Mouse (Mus musculus): ENCODE measurements around the gene Rif1. TPM values are rescaled to one million over a fixed set of nuclear protein-coding genes. Genes with fewer than 3 reads are reported as not detected.
A peak's percentile ranks its signal among the peaks of the same experiment; 100 is the strongest.

Rif1 gene
- 4.9 and 5.3 TPM in 2 replicates for polyA plus RNA-seq (2012; ENCODE audit: insufficient read depth, insufficient read length, missing spikeins)

DNA sequence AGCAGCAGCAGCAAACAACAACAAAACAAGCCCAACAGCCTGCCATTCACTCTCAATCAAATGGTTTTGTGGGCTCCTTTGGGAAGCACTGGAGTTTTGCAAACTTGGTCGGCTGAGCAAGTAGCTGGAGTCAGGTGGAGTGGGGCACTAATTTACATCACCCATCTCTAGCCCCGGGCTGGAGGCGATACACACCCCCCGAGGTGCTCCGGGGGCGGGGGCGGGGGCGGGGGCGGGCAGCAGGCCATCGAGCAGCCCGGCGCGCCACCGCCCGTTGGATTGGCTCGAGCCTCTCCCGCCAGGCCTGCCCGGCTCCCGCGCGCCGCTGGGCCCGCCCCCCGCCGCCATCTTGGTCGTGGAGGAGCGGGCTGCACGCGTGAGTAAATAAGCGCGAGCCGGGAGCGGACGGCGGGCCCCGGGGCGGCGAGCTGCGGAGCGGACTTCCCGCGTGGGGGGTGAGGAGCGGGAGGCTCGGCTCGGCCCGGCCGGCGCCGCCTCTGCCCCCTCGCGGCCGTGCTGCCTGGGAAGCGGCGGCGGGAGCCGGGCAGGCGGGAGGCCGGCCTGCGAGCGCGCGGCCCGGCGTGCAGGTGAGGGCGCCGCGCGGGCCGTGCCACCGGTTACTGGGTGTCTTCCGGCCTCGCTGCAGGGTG, at the start of gene Rif1:
TSS of gene Rif1 (plus strand) at position 342 of the 650 bp plus-strand sequence.
- Histone ChIP-seq H3K4me1 (ENCODE audit: control insufficient read depth, insufficient read depth, insufficient read length, low read length) (no peaks in the 10 kb centered on the region; the same call in 1 of the 2 replicates), H3K27ac (replicated peaks; ENCODE audit: low read depth, low read length) (no peak within 1 kb of the TSS), H3K4me3 (ENCODE audit: insufficient read depth, low read depth, low read length) (peak within 1 kb of the TSS; percentile 100)

DNA sequence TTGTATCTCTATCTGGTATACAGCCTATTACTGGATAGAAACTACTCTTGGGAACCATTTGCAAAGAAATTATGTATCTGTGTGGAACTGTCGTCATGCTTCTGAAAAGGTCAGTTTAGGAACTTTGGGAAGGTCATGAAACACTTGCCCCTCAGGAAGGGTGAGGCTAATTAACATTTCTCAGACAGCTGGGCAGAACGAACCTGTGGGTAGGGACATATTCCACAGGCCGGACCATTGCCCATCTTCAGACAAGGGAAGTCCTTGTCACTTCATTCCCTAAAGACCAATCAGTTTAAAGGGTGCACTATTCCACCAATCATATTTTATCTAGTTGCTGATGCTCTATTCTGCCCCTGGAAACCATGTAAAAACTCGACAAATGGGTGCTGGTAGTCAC, 45.6 kb upstream of the Rif1 start:
- Histone ChIP-seq H3K27ac (replicated peaks; ENCODE audit: low read depth, low read length) (no peak overlapping the region), H3K4me3 (ENCODE audit: insufficient read depth, low read depth, low read length) (no peak overlapping the region), H3K4me1 (ENCODE audit: control insufficient read depth, insufficient read depth, insufficient read length, low read length) (no peaks in the 10 kb centered on the region)

DNA sequence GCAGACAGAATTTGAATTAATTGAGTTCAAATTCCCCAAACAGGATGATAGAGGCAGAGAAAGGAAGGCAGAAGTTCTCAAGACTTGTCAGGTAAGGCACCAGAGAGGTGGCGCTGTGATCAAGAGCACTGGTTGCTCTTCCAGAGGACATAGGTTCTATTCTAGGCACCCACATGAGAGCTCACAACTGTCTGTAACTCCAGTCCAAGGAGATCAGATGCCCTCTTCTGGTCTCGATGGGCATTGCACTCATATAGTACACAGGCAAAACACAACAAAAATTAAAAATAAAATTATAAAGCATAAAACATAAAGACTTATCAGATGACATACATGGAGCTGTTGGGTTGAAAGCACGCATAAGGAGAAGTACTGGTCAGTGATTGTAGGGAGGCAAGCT, 43.2 kb upstream of the Rif1 start:
- H3K4me1 ChIP-seq (ENCODE audit: control insufficient read depth, insufficient read depth, insufficient read length, low read length), result no peaks in the 10 kb centered on the region
- no peak overlapping the region for H3K27ac ChIP-seq (replicated peaks; ENCODE audit: low read depth, low read length)
- H3K4me3 ChIP-seq (ENCODE audit: insufficient read depth, low read depth, low read length), result no peak overlapping the region

DNA sequence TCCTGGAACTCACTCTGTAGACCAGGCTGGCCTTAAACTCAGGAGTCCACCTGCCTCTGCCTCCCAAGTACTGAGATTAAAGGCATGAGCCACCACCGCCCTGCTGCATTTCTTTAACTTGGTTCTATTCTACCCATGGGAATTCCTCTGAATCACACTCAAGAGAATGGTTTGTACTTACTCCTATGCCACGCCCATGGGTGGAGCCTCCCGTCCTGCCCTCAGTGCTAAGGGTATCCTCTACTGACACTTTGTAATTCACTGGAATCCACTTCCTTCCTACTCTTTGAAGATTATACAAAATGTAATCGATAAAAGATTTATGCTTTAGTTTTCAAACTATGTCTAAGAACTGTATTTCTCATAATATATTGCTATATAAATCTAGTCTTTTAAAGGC, 41.1 kb upstream of the Rif1 start:
- Histone ChIP-seq H3K4me1 (ENCODE audit: control insufficient read depth, insufficient read depth, insufficient read length, low read length) (no peaks in the 10 kb centered on the region), H3K27ac (replicated peaks; ENCODE audit: low read depth, low read length) (no peak overlapping the region), H3K4me3 (ENCODE audit: insufficient read depth, low read depth, low read length) (no peak overlapping the region)

DNA sequence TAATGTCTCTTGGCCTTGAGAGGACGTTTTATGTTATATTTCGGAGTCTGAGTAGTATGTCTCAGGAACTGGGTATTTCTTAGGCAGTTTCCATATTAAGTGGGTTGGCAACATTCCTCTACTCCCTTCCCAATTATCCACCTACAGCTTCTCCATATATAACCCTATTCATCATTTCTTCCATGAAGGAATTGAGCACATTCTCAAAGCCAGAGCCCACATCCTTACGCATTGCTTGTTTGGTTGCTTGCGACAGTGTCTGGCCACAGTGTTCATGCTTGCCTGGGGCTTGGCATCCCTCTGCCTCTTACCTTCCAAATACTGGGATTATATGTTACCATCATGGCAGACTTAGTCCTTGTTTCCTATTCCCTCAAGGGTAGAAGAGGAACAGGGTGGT, 38.0 kb upstream of the Rif1 start:
- Histone ChIP-seq H3K4me3 (ENCODE audit: insufficient read depth, low read depth, low read length) (no peak overlapping the region), H3K4me1 (ENCODE audit: control insufficient read depth, insufficient read depth, insufficient read length, low read length) (no peaks in the 10 kb centered on the region), H3K27ac (replicated peaks; ENCODE audit: low read depth, low read length) (no peak overlapping the region)

DNA sequence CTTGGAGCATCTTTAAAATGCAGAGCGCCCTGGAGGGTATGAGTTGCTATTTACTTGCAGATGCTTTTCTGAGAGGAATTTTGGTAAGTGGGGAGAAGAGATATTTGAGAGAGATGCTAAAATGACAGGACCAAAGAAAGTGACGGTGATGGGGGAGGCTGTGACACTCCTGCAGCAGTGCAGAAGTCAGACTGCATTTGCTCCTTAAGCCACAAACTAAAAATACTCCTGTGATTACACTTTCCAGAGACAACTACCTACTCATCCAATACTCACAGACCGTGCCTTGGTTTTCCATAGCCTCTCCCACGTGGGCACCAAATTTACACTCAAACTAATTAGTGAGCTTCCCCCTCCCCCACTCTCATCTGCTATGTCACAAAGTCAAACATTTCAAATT, 37.5 kb upstream of the Rif1 start:
- Histone ChIP-seq H3K27ac (replicated peaks; ENCODE audit: low read depth, low read length) (no peak overlapping the region), H3K4me3 (ENCODE audit: insufficient read depth, low read depth, low read length) (no peak overlapping the region), H3K4me1 (ENCODE audit: control insufficient read depth, insufficient read depth, insufficient read length, low read length) (no peaks in the 10 kb centered on the region)

DNA sequence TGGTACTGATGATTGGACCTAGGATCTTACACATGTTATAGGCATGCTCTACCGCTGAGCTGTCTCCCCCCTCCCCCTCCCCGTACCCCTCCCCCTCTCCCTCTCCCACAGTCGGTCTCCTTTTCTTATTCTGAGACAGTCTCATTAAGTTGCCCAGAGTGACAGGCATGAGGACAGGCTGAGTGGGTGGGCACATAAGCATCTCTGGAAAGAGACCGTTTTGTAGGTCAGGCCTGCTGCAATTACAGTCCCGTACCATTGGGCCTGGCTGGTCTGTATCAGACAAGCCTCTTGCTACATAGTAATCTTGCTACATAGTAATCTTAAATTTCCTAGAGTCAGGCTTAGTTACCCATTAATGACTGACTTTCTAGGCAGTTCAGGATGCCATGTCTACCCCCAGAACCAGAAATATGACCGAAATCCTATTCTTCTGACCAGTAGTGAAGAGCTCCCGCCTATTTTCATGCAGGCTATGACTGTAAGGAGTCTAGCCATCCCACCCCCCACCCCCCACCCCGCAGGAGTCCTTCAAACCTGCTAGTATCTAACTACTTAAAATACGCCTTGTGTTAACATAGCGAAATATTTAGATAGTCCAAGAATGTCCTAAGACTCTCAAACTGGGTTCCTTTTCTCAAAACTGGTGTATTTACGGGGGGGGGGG, 35.6 kb upstream of the Rif1 start:
- no peak overlapping the region for H3K4me3 ChIP-seq (ENCODE audit: insufficient read depth, low read depth, low read length)
- no peaks in the 10 kb centered on the region for H3K4me1 ChIP-seq (ENCODE audit: control insufficient read depth, insufficient read depth, insufficient read length, low read length)
- H3K27ac ChIP-seq (replicated peaks; ENCODE audit: low read depth, low read length), result no peak overlapping the region

DNA sequence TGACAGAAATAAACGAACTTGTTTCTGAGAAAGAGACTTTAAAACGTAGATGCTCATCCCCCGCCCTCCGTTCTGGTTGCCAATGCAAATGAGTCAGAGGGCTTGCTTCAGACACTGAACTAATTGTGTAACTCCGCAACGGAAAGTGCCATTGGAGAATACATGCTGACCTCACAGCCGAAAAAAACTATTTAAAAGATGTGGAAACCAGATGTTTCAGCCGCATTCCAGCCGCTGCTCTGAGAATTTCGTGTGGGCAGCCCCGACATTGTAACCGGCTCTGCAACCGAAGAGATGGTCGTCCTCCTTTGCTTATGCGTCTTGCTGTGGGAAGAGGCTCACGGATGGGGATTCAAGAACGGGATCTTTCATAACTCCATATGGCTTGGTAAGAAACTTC, 34.8 kb upstream of the Rif1 start, which contains the start of gene Tnfaip6:
TSS of gene Tnfaip6 (plus strand) at position 128 of the 400 bp plus-strand sequence.
- Histone ChIP-seq H3K27ac (replicated peaks; ENCODE audit: low read depth, low read length) (no peak within 1 kb of the TSS), H3K4me3 (ENCODE audit: insufficient read depth, low read depth, low read length) (peak within 1 kb of the TSS; percentile 46), H3K4me1 (ENCODE audit: control insufficient read depth, insufficient read depth, insufficient read length, low read length) (no peaks in the 10 kb centered on the region)

DNA sequence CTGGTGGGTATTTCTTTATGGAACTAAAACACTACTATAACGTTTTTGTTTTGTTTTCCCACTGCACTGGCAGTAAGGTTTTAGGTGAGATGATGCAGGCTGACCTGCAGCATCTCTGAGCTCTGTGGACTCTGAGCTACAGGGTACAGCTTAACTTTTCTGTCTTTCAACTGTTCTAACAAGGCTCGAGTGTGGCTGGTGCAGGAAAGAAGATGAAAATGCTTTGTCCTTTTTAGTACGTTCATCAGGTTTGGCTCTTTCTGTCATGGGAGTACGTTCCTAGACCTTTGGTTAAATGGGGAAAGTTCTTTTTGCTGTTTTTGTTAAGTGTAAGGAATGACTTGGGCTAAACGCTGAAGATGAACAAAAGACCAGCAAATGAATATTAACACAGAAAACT, 34.1 kb upstream of the Rif1 start:
- Histone ChIP-seq H3K27ac (replicated peaks; ENCODE audit: low read depth, low read length) (no peak overlapping the region), H3K4me3 (ENCODE audit: insufficient read depth, low read depth, low read length) (peak overlapping the region; percentile 13; the same call in 1 of the 2 replicates), H3K4me1 (ENCODE audit: control insufficient read depth, insufficient read depth, insufficient read length, low read length) (no peaks in the 10 kb centered on the region; the same call in 1 of the 2 replicates)

DNA sequence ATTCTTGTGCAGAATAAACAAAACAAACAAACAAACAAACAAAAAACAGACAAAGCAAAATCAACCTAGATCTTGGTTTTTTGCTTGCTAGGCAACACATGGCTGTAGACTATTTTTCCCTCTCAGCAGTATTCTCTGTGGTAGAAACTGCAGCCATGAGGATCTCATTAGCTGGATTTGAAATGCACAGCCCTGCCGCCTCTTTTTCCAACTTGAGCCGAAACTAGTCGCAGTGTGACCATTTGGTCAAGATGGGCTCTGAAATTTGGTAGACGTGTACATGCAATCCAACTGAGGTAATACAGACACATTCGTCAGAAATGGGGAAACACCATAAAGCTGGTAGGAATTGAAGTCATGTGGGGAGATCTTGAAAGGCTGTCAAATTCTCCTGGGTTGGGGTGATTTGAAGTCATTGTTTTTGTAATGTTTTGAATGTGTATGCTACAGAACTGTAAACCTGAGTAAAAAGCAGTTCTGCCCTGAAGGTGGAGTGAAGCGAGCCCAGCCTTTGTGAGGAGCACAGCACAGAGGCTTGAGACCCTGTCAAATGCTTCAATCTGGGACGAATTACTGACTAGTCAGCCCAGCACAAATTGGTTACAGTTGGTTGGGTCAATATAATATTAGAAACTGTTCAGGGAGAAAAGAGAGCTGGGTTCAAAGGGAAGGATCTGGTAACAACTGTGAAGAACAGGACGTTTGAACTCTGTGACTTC, 33.4 kb upstream of the Rif1 start:
- Histone ChIP-seq H3K4me3 (ENCODE audit: insufficient read depth, low read depth, low read length) (no peak overlapping the region), H3K27ac (replicated peaks; ENCODE audit: low read depth, low read length) (no peak overlapping the region), H3K4me1 (ENCODE audit: control insufficient read depth, insufficient read depth, insufficient read length, low read length) (no peaks in the 10 kb centered on the region; the same call in 1 of the 2 replicates)

DNA sequence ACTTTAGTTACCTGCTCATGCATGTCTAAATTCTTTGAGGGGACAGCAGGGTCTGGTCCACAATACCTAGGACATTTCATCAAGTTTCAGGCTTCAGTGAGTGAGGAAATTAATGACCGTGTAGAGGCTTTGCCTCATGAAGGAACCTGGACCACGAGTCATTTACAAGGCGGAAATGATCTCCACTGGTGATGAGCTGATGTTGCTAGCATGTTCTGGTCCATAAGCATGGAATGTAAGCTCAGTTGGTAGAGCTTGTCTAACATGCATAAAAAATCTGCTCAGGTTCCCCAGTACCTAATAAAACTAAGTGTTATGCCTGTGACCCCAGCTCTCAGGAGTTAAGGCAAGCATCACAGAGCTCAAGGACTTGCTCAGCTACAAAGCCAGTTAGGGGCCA, 30.5 kb upstream of the Rif1 start:
- H3K4me3 ChIP-seq (ENCODE audit: insufficient read depth, low read depth, low read length), result no peak overlapping the region
- H3K27ac ChIP-seq (replicated peaks; ENCODE audit: low read depth, low read length), result no peak overlapping the region
- H3K4me1 ChIP-seq (ENCODE audit: control insufficient read depth, insufficient read depth, insufficient read length, low read length), result no peaks in the 10 kb centered on the region; the same call in 1 of the 2 replicates

DNA sequence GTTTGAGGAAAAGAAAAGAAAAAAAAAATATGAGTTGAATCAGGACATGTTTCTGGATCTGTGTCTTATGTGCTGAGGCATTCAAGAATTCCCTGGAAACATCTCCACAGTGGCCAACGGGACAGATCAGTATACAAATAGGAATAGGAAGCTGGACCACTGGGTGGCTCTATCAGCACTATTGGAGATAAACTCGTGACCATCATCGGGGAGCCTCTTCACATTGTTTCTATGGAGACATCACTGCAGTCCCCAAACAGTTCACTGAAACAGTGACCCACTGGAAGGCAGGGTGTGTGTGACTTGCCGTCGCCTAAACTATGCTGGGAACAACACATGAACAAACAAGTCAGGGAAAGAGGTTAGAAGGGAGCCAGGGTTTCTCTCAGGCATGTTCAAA, 29.9 kb upstream of the Rif1 start:
- Histone ChIP-seq H3K4me1 (ENCODE audit: control insufficient read depth, insufficient read depth, insufficient read length, low read length) (no peaks in the 10 kb centered on the region; the same call in 1 of the 2 replicates), H3K4me3 (ENCODE audit: insufficient read depth, low read depth, low read length) (no peak overlapping the region), H3K27ac (replicated peaks; ENCODE audit: low read depth, low read length) (no peak overlapping the region)

DNA sequence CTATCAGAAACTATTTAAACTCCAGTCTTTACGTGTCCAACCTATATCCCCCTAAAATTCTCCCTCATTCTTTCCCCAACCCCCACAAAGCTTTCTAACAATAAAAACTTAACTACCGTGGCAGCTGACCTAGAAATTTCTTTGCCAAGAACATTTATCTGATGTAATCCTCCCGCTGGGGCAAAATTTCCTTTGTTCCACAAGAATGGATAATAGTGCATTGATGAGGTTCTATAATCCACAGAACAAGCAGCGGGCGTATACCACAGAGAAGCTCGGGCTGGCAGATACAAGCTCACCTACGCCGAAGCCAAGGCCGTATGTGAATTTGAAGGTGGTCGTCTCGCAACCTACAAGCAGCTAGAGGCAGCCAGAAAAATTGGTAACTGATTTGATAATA, 29.1 kb upstream of the Rif1 start:
- Histone ChIP-seq H3K4me3 (ENCODE audit: insufficient read depth, low read depth, low read length) (no peak overlapping the region), H3K4me1 (ENCODE audit: control insufficient read depth, insufficient read depth, insufficient read length, low read length) (no peaks in the 10 kb centered on the region; the same call in 1 of the 2 replicates), H3K27ac (replicated peaks; ENCODE audit: low read depth, low read length) (no peak overlapping the region)

DNA sequence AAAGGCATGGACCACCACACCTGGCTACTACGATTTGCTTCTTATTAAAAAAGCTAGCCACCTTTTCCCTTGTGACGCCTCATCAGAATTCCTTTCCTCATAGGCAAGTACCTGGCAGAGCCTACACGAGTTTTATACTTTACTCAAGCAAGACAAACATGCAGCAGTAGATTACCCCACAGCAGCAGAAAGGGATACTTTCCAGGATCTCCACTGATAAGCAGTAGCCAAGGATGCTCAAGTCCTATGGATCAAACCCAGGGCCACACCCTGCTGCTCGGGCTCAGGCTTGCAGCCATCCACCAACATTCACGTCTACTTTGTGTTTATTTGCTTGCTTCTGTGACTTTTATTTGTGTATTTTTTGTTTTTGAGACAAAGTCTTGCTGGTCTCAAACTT, 26.6 kb upstream of the Rif1 start:
- no peak overlapping the region for H3K27ac ChIP-seq (replicated peaks; ENCODE audit: low read depth, low read length)
- H3K4me1 ChIP-seq (ENCODE audit: control insufficient read depth, insufficient read depth, insufficient read length, low read length), result no peaks in the 10 kb centered on the region; the same call in 1 of the 2 replicates
- no peak overlapping the region for H3K4me3 ChIP-seq (ENCODE audit: insufficient read depth, low read depth, low read length)

DNA sequence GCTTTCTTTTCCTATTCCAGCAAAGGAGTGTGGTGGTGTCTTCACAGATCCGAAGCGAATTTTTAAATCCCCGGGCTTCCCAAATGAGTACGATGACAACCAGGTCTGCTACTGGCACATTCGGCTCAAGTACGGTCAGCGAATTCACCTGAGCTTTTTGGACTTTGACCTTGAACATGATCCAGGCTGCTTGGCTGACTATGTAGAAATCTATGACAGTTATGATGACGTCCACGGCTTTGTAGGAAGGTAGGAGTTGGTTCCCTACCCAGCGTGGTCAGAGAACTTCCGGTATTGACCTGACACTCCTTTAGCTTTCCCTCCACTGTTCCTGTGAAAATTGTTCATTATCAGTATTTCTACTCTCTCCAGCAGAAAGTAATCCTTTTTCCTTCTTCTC, 21.8 kb upstream of the Rif1 start:
- no peaks in the 10 kb centered on the region for H3K4me1 ChIP-seq (ENCODE audit: control insufficient read depth, insufficient read depth, insufficient read length, low read length)
- H3K27ac ChIP-seq (replicated peaks; ENCODE audit: low read depth, low read length), result no peak overlapping the region
- no peak overlapping the region for H3K4me3 ChIP-seq (ENCODE audit: insufficient read depth, low read depth, low read length)
